Mouse (Mus musculus) spleen, postnatal 36 days (tissue): ENCODE data around the gene Pofut2.

Experiments used
- DNase-seq, 2 experiments: peaks; one replicate each; pipeline ENCODE4 v3.0.0; 2022; ENCODE audit warnings: low spot score in 2 of 2, mixed read lengths in 1 of 2

The Pofut2 gene

DNA sequence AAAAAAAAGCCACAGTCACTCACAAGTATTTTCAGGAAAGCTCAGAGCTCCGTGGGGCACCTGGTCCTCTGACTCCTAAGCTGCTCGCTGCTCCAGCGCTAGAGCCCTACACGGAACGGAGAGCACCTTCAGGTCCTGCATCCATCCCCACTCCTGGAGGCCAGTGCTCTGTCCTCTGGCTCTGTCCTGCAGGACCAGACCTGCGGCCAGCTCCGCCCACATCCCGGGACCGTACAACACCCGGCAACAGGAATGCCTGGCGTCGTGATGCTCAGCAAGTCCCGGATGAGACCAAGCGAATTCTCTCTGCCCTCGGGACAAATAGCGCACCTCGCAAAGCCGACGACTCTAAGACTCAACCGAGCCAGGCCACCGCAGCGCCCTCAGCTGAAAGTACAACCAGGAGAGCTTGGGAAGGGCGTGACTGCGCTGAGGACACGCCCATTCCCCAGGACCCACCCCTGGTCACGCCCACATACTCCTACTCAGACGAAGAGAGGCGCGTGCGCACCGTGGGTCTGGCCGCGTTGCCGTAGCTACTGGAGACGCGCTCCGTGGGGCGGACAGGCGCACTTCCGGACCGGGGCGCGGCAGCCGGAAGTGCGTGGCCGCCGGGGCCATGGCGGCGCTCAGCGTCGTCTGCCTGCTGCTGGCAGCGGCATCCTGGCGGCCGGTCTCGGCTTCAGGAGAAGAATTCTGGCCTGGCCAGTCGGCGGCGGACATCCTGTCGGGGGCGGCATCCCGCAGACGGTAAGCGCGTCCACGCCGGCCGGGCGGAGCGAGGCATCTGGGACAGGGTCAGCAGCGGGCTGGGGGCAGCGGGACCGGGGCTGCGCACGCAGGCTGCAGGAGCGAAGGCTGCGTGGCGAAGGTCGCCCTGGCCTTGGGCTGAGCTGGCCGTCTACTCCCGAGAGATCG, at the start of gene Pofut2:
Gene Pofut2, plus strand, starts transcription at position 515 of the 918 bp plus-strand sequence.
- peak; percentile 95 to 96 for DNase-seq

GRCm38 (mm10) chr10:77209261-77209660, 49.8 kb upstream of the Pofut2 start:
- DNase-seq, result no peak

DNA sequence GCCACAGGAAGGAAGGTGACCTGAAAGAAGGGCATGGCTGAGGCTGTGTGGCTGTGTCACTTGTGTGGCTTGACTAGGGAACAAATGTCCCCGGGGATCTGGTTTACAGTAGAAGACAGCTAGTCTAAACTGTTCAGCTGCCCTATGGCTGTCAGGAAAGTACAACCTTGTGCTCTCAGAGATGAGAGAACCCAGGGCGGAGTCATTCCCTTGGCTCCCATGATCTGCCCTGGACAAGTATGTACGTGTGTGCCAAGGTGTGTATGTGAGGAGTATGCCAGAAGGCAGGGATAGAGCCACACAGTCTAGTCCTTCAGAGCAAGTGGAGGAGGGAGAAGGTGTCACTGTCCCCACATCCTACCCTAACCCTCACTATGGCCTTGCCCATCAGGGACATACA, 48.4 kb upstream of the Pofut2 start:
- no peak for DNase-seq

DNA sequence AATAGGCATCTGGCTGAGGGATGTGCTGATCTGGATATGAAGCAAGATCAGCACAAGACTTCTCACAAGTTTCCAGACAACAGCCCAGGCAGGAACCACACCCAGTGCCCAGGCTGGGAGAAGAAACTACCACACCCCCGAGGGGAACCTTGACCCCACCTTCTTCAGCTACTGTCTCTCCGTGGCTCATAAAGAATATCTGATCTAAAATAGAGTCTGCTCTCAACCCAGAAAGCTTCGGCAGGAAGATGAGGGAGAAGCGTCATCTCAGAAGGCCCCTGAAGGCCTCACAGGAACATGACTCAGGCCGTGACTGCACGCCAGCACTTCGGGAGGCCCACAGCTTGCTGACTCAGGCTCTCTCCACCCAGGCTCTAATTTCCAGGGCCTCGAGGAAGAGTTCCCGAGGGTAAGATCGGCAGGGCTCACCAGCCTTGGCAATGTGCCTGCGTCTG, 47.9 kb upstream of the Pofut2 start:
- peak in 1 of 2 experiments; percentile 11 for DNase-seq

DNA sequence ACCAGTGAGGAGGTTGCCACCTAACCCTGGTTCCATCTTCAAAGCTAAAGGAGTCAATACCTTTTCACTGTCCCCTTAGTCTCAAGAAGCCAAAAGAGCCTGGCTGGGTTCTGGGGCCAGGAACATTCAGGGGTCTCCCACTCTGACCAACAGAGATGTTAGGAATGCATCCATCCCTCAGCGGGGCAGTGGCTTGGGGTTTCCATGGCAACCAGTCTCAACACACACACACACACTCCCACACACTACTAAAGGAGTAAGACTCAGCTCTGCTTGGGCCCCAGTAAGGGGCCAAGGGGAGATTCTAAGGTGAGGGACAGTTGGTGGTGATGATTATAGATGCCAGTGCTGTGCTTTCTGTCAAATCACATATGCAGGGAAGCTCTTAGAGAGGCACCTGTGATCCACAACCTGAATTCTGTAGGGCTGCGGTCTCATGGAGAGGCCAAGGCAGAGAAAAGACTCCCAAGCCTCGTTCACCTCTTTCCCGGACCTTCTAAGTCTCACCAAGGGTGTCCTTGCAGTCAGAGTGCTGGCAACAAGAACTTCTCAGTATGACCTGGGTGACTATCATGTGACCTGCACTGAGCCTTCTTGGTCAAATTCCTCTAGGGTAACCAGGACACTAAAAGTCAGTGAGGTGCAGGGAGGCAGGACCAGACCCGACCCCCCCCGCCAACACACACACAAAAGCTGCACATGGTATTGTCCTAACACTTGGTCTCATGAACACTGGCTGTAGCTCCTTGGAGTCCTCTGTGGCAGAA, 46.5 kb upstream of the Pofut2 start:
- no peak for DNase-seq

GRCm38 (mm10) chr10:77213483-77213882, 45.5 kb upstream of the Pofut2 start:
- DNase-seq, result no peak

GRCm38 (mm10) chr10:77214586-77214985, 44.4 kb upstream of the Pofut2 start:
- DNase-seq, result no peak

DNA sequence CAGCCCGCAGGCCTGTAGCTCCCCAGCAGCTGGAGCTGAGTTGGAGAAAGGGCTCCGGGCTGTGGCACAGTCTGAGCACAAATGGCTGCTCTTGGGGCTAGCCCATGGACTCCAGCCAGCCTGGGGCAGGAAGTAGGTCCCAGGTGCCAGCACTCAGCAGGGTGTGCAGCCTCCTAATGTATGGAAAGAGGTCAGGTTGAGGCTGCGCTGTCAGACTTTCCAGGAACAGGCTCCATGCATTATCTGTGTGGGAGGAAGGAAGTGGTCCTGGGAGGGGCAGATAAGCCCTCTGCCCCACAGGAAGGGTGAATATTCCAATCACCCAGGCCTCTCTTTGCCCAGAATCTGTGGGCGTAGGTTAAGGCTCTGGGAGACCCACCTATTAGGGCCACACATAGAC, 43.4 kb upstream of the Pofut2 start:
- DNase-seq, result no peak

GRCm38 (mm10) chr10:77216313-77216712, 42.7 kb upstream of the Pofut2 start:
- no peak for DNase-seq

DNA sequence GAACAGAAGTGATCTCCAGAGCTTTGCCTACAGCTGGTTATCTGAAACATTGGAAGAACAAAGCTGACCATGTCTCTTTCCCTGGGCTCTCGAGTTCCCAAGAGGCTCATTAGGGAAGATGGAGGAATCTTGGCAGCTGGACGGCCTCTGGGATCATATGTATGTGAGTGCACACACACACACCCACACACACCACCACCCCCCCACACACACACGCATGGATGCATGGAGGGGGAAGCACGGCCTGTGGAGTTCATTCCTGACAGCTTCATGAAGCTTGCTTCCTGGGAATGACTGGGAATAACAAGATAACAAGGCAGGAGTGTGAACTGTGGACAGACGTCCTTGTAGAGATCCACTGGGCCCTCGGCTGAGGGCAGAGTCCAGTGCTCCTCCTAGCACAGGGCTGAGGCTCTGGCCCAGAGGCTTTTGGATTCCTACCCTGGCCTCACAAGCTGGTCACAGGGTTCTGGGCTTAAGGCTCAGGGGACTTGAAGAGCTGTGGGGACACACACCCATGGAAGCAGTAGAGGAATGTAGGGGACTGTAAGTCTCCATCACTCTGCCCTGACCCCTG, 41.8 kb upstream of the Pofut2 start:
- DNase-seq, result no peak

GRCm38 (mm10) chr10:77218059-77218458, 41.0 kb upstream of the Pofut2 start:
- DNase-seq, result no peak

GRCm38 (mm10) chr10:77219411-77220025, 39.5 kb upstream of the Pofut2 start:
- no peak for DNase-seq

DNA sequence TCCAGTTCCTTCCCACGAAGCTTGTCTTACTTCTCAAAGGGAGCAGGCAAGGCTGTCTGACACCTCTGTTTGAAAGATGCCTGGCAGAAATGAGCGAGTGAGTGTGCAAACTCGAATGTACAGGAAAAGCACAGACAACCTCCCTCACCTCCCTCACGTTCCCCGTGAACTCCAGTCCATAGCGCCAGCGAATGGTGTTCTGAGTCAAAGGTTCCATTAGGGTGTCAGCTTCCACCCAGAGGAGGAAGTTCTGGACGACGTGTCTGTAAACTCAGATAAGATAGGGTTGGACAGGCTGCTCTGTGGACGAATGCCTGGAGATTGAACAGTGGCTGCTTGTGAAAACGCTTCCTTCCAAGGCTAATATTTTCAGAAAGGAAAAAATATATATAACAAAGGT, 37.9 kb upstream of the Pofut2 start:
- peak; percentile 33 to 60 for DNase-seq

DNA sequence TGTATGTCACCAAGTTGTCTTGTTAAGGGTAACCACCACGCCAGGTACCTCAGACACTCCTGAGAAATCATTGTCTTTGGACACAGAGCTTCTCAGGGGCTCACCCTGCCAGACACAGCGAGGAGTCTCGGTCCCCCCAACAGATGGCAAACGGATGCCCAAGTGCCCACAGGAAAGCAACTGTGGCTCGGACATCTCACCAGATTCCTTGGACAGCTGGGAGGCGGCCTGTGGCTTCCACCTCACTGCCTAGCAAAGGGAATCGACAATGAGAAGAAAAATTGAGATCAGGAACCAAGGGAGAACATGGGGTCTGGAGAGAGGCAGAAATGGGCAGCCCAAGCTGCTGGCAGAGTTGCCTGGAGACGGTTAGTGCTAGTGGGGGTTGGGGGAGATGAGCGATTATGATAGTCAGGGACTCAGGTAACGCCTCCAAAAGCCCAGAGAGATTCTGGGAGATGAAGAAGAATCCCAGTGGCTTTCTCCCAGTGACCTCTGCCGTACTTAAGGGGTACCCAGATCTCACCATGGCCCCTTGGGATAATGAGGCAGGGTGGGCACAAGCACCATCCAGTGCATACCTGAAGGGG, 36.0 kb upstream of the Pofut2 start:
- no peak for DNase-seq

- DNase-seq, result no peak
These were observed 34.6 kb upstream of the Pofut2 start for GRCm38 (mm10) chr10:77224390-77224789.

GRCm38 (mm10) chr10:77225414-77225813, 33.6 kb upstream of the Pofut2 start:
- DNase-seq, result peak; percentile 21 to 47

DNA sequence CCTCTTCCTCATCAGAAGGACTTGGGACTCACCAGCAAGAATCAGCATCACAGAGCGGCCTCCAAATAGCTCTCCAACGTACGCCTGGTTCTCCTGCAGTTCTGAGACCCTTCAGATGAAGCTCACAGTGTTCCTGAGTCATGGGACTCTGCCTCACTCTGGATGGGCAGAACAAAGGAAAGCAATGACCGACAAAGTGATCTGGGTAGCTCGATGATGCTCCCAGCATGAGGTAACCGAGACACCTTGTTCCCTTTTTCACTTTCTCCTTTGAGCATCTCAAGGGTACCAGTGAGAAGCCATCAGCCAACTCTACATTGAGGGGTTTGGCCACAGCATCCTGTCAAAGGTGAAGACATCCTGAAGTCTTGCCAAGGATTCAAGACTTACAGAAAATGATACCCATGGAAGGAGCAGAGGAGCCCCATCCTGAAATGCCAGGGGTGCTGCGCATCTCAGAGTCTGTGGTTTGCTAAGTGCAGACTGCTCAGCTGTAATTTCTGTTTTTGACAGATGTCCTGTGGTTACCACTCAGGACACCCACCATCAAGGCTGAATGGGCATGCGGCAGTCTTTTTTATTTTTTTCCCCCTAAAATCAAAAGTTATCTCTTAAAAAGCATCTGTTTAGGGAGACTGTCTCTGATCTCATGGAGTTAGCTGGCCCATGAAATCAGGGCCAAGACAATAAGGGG, 32.9 kb upstream of the Pofut2 start:
- DNase-seq, result no peak

DNA sequence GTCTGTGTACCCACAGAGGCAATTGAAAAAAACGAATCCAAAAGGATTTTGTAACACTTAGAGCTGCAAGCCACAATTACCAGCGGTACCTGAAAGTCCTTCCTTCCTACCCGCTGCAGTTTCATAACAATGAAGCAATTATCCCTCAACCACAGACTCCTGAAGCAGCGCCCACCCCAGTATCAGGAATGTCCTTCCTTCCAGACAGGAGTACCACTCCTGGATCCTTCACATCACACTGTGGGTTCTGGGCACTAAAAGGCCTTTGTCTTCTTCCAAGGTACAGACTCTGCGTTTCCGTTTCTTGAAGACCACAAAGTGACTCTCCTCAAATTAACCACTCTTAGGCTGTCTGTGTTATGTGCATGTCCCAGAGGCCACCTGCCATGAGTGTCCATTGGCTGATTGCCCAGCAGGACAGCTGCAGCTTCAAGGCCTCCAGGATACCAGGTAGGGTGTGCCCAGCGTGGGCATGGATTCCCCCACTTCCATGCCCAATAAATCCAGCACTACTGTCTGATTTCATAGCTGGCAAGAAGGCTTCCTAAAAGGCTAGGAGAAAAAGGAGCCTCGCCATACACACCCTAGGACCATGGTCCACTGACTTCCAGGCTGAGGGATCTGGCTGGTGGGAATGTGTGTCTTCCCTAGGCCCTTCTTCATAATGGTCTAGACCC, 32.2 kb upstream of the Pofut2 start:
- DNase-seq, result no peak

- DNase-seq, result no peak
These were observed 31.7 kb upstream of the Pofut2 start for GRCm38 (mm10) chr10:77227368-77227723.
